Mouse (Mus musculus) ES-E14 (cell line): ENCODE measurements around the gene Lilr4b. TPM values are rescaled to one million over a fixed set of nuclear protein-coding genes. Genes with fewer than 3 reads are reported as not detected.
"Not testable (repeated sequence)": the region's sequence is repeated elsewhere in the genome, so short reads cannot be mapped to it uniquely, and the experiment has no call there.

Experiments used
- DNase-seq: peaks from one replicate; pipeline ENCODE4 v3.0.0-alpha.2; 2013; ENCODE audit warnings: low read depth, low spot score
- H3K27ac ChIP-seq: 2 replicates; pipeline ENCODE4 v1.5.1; 2012; ENCODE audit warnings: low read depth, mild to moderate bottlenecking, low read length, moderate library complexity, mixed read lengths; ENCODE audit not compliant: poor library complexity, insufficient read depth, severe bottlenecking
- H3K36me3 ChIP-seq: 2 replicates; pipeline ENCODE4 v1.6.1; 2012; ENCODE audit warnings: mild to moderate bottlenecking, low read length, moderate library complexity, mixed read lengths; ENCODE audit not compliant: control insufficient read depth, poor library complexity, insufficient read depth, severe bottlenecking
- H3K4me1 ChIP-seq, 2 experiments: fragments of 150-350 bp in 1 of 2; sonication (generic) in 1 of 2; 2 replicates each; pipeline ENCODE4 v1.6.1; 2012; ENCODE audit warnings: low read length in 2 of 2, mild to moderate bottlenecking in 1 of 2, mixed read lengths in 1 of 2; ENCODE audit not compliant: control insufficient read depth in 2 of 2, insufficient read depth in 2 of 2, poor library complexity in 1 of 2
- H3K4me3 ChIP-seq, 2 experiments: fragments of 150-350 bp in 1 of 2; sonication (generic) in 1 of 2; 2 replicates each; pipeline ENCODE4 v1.5.1; 2012; ENCODE audit warnings: low read length in 2 of 2, low read depth in 1 of 2, mild to moderate bottlenecking in 1 of 2, mixed read lengths in 1 of 2; ENCODE audit not compliant: insufficient read depth in 1 of 2, poor library complexity in 1 of 2, severe bottlenecking in 1 of 2
- H3K9ac ChIP-seq: 2 replicates; pipeline ENCODE4 v1.6.1; 2012; ENCODE audit warnings: low read depth, mild to moderate bottlenecking, low read length, mixed read lengths; ENCODE audit not compliant: poor library complexity, insufficient read depth, severe bottlenecking
- H3K9me3 ChIP-seq: fragments of 150-350 bp; sonication (generic); 2 replicates; pipeline ENCODE4 v1.6.1; 2012; ENCODE audit warnings: low read depth, mild to moderate bottlenecking, low read length; ENCODE audit not compliant: control insufficient read depth, insufficient read depth
- CHD2 ChIP-seq: IDR thresholded peaks from 2 replicates; pipeline ENCODE4 v1.6.1; 2014; ENCODE audit warnings: mild to moderate bottlenecking, low read depth, low read length, inconsistent platforms
- HCFC1 ChIP-seq: IDR thresholded peaks from 2 replicates; pipeline ENCODE4 v1.6.1; 2012; ENCODE audit warnings: low read length, inconsistent platforms, borderline replicate concordance; ENCODE audit not compliant: insufficient read depth
- MAFK ChIP-seq: IDR thresholded peaks from 2 replicates; pipeline ENCODE4 v1.6.1; 2014; ENCODE audit warnings: mild to moderate bottlenecking, low read depth, low read length, inconsistent platforms; ENCODE audit not compliant: insufficient read depth
- ZC3H11A ChIP-seq: IDR thresholded peaks from 2 replicates; pipeline ENCODE4 v1.6.1; 2012; ENCODE audit warnings: low read depth, mild to moderate bottlenecking, inconsistent platforms, low read length, borderline replicate concordance
- ZNF384 ChIP-seq: IDR thresholded peaks from 2 replicates; pipeline ENCODE4 v1.6.1; 2012; ENCODE audit warnings: low read depth, low read length, inconsistent platforms
- in situ Hi-C, 2 experiments: fragments of 600-800 bp; cut with MboI; formaldehyde crosslinking; loops; one replicate each; pipeline ENCODE4 v1.15.1; 2025; ENCODE audit warnings: low sequenced_read_pairs in 2 of 2, inconsistent platforms in 1 of 2; ENCODE audit not compliant: unreplicated experiment in 2 of 2
- total RNA-seq: library from RNA; depleted of rRNA; stranded (reverse); fragments of 300-350 nt; gene quantifications from 2 replicates; pipeline ENCODE4 v1.2.3, GENCODE M21; 2012; rRNA removed

Lilr4b gene
- 0.22 TPM in 1 of 2 replicates, not detected in the other for total RNA-seq

- H3K9ac ChIP-seq, H3K27ac ChIP-seq, in situ Hi-C loops, H3K36me3 ChIP-seq, H3K9me3 ChIP-seq, H3K4me1 ChIP-seq, H3K4me3 ChIP-seq, DNase-seq: not testable (repeated sequence)
Measured at GRCm38 (mm10) chr10:51480397-51480796, at the start of gene Lilr4b, which contains the start of gene Gm49339. Gene Lilr4b (plus strand): TSS chr10:51480632. Gene Gm49339 (plus strand): TSS chr10:51480612.

GRCm38 (mm10) chr10:51432940-51433339 is 47.5 kb upstream of the Lilr4b start:
- H3K9me3 ChIP-seq = no peaks in the 10 kb centered on the region; the same call in 1 of the 2 replicates
- H3K4me3 ChIP-seq = no peak overlapping the region
- no peaks in the 10 kb centered on the region for H3K4me1 ChIP-seq
- DNase-seq = no peak
- TF ChIP-seq CHD2 (no peak), ZC3H11A (no peak), HCFC1 (no peak)
- no peak overlapping the region for H3K9ac ChIP-seq
- in situ Hi-C loops = no loop called here
- no peak overlapping the region for H3K27ac ChIP-seq
- no peaks in the 10 kb centered on the region for H3K36me3 ChIP-seq

GRCm38 (mm10) chr10:51435684-51436083 is 44.7 kb upstream of the Lilr4b start:
- Histone ChIP-seq H3K9me3 (no peaks in the 10 kb centered on the region; the same call in 1 of the 2 replicates), H3K4me3 (no peak overlapping the region), H3K4me1 (no peaks in the 10 kb centered on the region), H3K36me3 (no peaks in the 10 kb centered on the region), H3K27ac (no peak overlapping the region), H3K9ac (no peak overlapping the region)
- in situ Hi-C loops = no loop called here
- TF ChIP-seq ZNF384 (no peak), CHD2 (no peak), MAFK (no peak), ZC3H11A (no peak), HCFC1 (no peak)
- DNase-seq = no peak

GRCm38 (mm10) chr10:51451610-51452009 is 28.8 kb upstream of the Lilr4b start:
- Histone ChIP-seq H3K9ac (no peak overlapping the region), H3K4me1 (no peaks in the 10 kb centered on the region), H3K36me3 (no peaks in the 10 kb centered on the region), H3K4me3 (no peak overlapping the region), H3K9me3 (no peaks in the 10 kb centered on the region), H3K27ac (no peak overlapping the region)
- DNase-seq = no peak
- TF ChIP-seq HCFC1 (no peak), CHD2 (no peak), ZC3H11A (no peak), MAFK (no peak), ZNF384 (no peak)
- in situ Hi-C loops = no loop called here

GRCm38 (mm10) chr10:51453616-51454298 is 26.7 kb upstream of the Lilr4b start:
- H3K27ac ChIP-seq = no peak overlapping the region

More at GRCm38 (mm10) chr10:51453616-51454298, 26.7 kb upstream of the Lilr4b start:
- Histone ChIP-seq H3K36me3 (no peaks in the 10 kb centered on the region), H3K9me3 (no peaks in the 10 kb centered on the region), H3K4me3 (no peak overlapping the region), H3K4me1 (no peaks in the 10 kb centered on the region), H3K9ac (no peak overlapping the region)
- TF ChIP-seq CHD2 = no peak
- no peak for TF ChIP-seq HCFC1
- TF ChIP-seq MAFK = no peak
- TF ChIP-seq ZC3H11A = no peak
- TF ChIP-seq ZNF384 = no peak
- in situ Hi-C loops = no loop called here
- no peak for DNase-seq
